Mouse (Mus musculus) thymus, adult 2 months (tissue): ENCODE data around the gene Mgll.

Source experiments
- CTCF ChIP-seq: fragments of 200-500 bp; IDR thresholded peaks from 2 replicates; pipeline ENCODE4 v1.5.1; 2012; ENCODE audit warnings: mild to moderate bottlenecking, control low read depth, low read length, moderate library complexity, borderline replicate concordance; ENCODE audit not compliant: control insufficient read depth, poor library complexity, insufficient read depth; ENCODE audit errors: extremely low read depth
- POLR2A ChIP-seq: fragments of 200-500 bp; IDR thresholded peaks from 2 replicates; pipeline ENCODE4 v1.6.1; 2012; ENCODE audit warnings: mild to moderate bottlenecking, low read length, control low read depth, moderate library complexity; ENCODE audit not compliant: control insufficient read depth, poor library complexity, insufficient read depth; ENCODE audit errors: extremely low read depth

- no peak for TF ChIP-seq POLR2A
- TF ChIP-seq CTCF: no peak
Measured at GRCm38 (mm10) chr6:88800735-88801134, 76.5 kb downstream of the Mgll start.
